Mouse (Mus musculus) lung, embryonic 16.5 days (tissue): ENCODE measurements around the gene Zfp513. TPM values are rescaled to one million over a fixed set of nuclear protein-coding genes. Genes with fewer than 3 reads are reported as not detected.

Experiments used
- ATAC-seq: fragments of 200-750 bp; cut with Nextera tagmentation; 2 replicates; pipeline ENCODE4 v1.8.0; 2017; ENCODE audit warnings: low read depth, mild to moderate bottlenecking, moderate library complexity
- H3K27ac ChIP-seq: fragments of 300-500 bp; sonication (generic); 2 replicates; pipeline ENCODE4 v1.5.1; 2014; ENCODE audit warnings: mild to moderate bottlenecking, control low read depth, low read length
- H3K27me3 ChIP-seq: fragments of 300-500 bp; sonication (generic); 2 replicates; pipeline ENCODE4 v1.6.1; 2014; ENCODE audit warnings: low read depth, low read length, mixed read lengths; ENCODE audit not compliant: control insufficient read depth, insufficient read depth
- H3K36me3 ChIP-seq: fragments of 300-500 bp; sonication (generic); 2 replicates; pipeline ENCODE4 v1.6.1; 2014; ENCODE audit warnings: low read length; ENCODE audit not compliant: control insufficient read depth, insufficient read depth
- H3K4me1 ChIP-seq: fragments of 300-500 bp; sonication (generic); replicated peaks from 2 replicates; pipeline ENCODE4 v1.6.1; 2014; ENCODE audit warnings: low read length, mixed read lengths; ENCODE audit not compliant: control insufficient read depth, insufficient read depth
- H3K4me2 ChIP-seq: fragments of 300-500 bp; sonication (generic); 2 replicates; pipeline ENCODE4 v1.6.1; 2014; ENCODE audit warnings: low read depth, low read length, control low read depth
- H3K4me3 ChIP-seq: fragments of 300-500 bp; sonication (generic); 2 replicates; pipeline ENCODE4 v1.5.1; 2014; ENCODE audit warnings: mild to moderate bottlenecking, low read length, control low read depth
- H3K9ac ChIP-seq: fragments of 300-500 bp; sonication (generic); 2 replicates; pipeline ENCODE4 v1.6.1; 2014; ENCODE audit warnings: low read length, control low read depth
- H3K9me3 ChIP-seq: fragments of 300-500 bp; sonication (generic); 2 replicates; pipeline ENCODE4 v1.6.1; 2016; ENCODE audit warnings: low read length; ENCODE audit not compliant: control insufficient read depth
- WGBS: fragments of 180-500 bp; shearing (Covaris S2); extraction: QIAGEN DNeasy Blood & Tissue Kit; methylation state at CpG from one replicate; pipeline ENCODE4 v1.1.7; 2014; 5-methylcytosine and 5-hydroxymethylcytosine counted together
- polyA plus RNA-seq: library from polyadenylated mRNA; unstranded; fragments of >200 nt; fragmentation: Nextera tagmentation; extraction: Ambion mirVana; gene quantifications from 2 replicates; pipeline ENCODE4 v1.2.1, GENCODE M21; 2015

The Zfp513 gene
- polyA plus RNA-seq, 1 experiment from 2014 or later, result 5.8 TPM

- Histone ChIP-seq H3K4me3 (no peak overlapping the region), H3K4me1 (peaks cover 18% of the 10 kb centered on the region), H3K36me3 (peaks cover 61% of the 10 kb centered on the region), H3K4me2 (no peak overlapping the region), H3K27ac (no peak overlapping the region), H3K9ac (no peak overlapping the region), H3K27me3 (no peaks in the 10 kb centered on the region), H3K9me3 (peaks cover 4% of the 10 kb centered on the region)
- 87% methylated on average over 4 of the region's 4 CpGs for WGBS
- ATAC-seq, result no peak
These were observed 6.4 kb downstream of the Zfp513 start for GRCm38 (mm10) chr5:31195671-31196070.

- Histone ChIP-seq H3K9ac (peak overlapping the region; percentile 93; the same call in 1 of the 2 replicates), H3K27me3 (no peaks in the 10 kb centered on the region), H3K27ac (no peak overlapping the region), H3K4me1 (peaks cover 15% of the 10 kb centered on the region), H3K9me3 (no peaks in the 10 kb centered on the region), H3K4me2 (peak overlapping the region; percentile 89), H3K4me3 (peak overlapping the region; percentile 99), H3K36me3 (peaks cover 62% of the 10 kb centered on the region)
- 88% methylated on average over 16 of the region's 16 CpGs for WGBS
- no peak for ATAC-seq
These were observed 7.3 kb downstream of the Zfp513 start for GRCm38 (mm10) chr5:31194486-31195485.

- Histone ChIP-seq H3K4me2 (peak overlapping the region; percentile 89), H3K9ac (peak overlapping the region; percentile 93), H3K4me1 (peaks cover 15% of the 10 kb centered on the region), H3K27ac (peak overlapping the region; percentile 88), H3K36me3 (peaks cover 59% of the 10 kb centered on the region), H3K27me3 (no peaks in the 10 kb centered on the region), H3K4me3 (peak overlapping the region; percentile 99), H3K9me3 (no peaks in the 10 kb centered on the region)
- ATAC-seq, result no peak
- 8% methylated on average over 25 of the region's 25 CpGs for WGBS
These were observed 8.3 kb downstream of the Zfp513 start for GRCm38 (mm10) chr5:31193631-31194281.

GRCm38 (mm10) chr5:31192939-31193630, 9.0 kb downstream of the Zfp513 start, which contains the start of the genes Snx17 and Eif2b4:
TSS of gene Snx17 (plus strand) at chr5:31193227.
TSS of gene Eif2b4 (minus strand) at chr5:31193430.
- peaks cover 15% of the 10 kb centered on the region for H3K4me1 ChIP-seq
- peaks cover 60% of the 10 kb centered on the region for H3K36me3 ChIP-seq
- ATAC-seq, result peak; percentile 99
- under 1% methylated on average over 48 of the region's 48 CpGs for whole genome bisulfite sequencing
- H3K27ac ChIP-seq, result peak within 1 kb of the TSS; percentile 94
- peak within 1 kb of the TSS; percentile 99 for H3K4me3 ChIP-seq
- H3K27me3 ChIP-seq, result no peaks in the 10 kb centered on the region
- no peaks in the 10 kb centered on the region for H3K9me3 ChIP-seq
- H3K4me2 ChIP-seq, result peak within 1 kb of the TSS; percentile 89
- peak within 1 kb of the TSS; percentile 93 for H3K9ac ChIP-seq

- peak overlapping the region; percentile 94 for H3K27ac ChIP-seq
- peak overlapping the region; percentile 72 for H3K4me2 ChIP-seq
- H3K36me3 ChIP-seq, result peaks cover 60% of the 10 kb centered on the region
- peak overlapping the region; percentile 93 for H3K9ac ChIP-seq
- WGBS, result 10% methylated on average over 42 of the region's 42 CpGs
- no peaks in the 10 kb centered on the region for H3K9me3 ChIP-seq
- peak overlapping the region; percentile 99 for H3K4me3 ChIP-seq
- peak; percentile 62 for ATAC-seq
- H3K4me1 ChIP-seq, result peaks cover 15% of the 10 kb centered on the region
- H3K27me3 ChIP-seq, result no peaks in the 10 kb centered on the region
These were observed 9.8 kb downstream of the Zfp513 start for GRCm38 (mm10) chr5:31192045-31192938.

GRCm38 (mm10) chr5:31190201-31190600, 11.9 kb downstream of the Zfp513 start:
- no peak for ATAC-seq
- 85% methylated on average over 9 of the region's 9 CpGs for WGBS
- Histone ChIP-seq H3K9ac (no peak overlapping the region), H3K9me3 (no peaks in the 10 kb centered on the region), H3K36me3 (peaks cover 44% of the 10 kb centered on the region), H3K4me1 (peaks cover 15% of the 10 kb centered on the region), H3K4me2 (no peak overlapping the region), H3K27me3 (no peaks in the 10 kb centered on the region), H3K4me3 (no peak overlapping the region), H3K27ac (no peak overlapping the region)

GRCm38 (mm10) chr5:31188223-31188840, 13.8 kb downstream of the Zfp513 start:
- H3K27me3 ChIP-seq, result no peaks in the 10 kb centered on the region
- H3K4me3 ChIP-seq, result no peak overlapping the region
- peaks cover 37% of the 10 kb centered on the region for H3K36me3 ChIP-seq
- no peak overlapping the region for H3K9ac ChIP-seq
- H3K4me2 ChIP-seq, result no peak overlapping the region
- 75% methylated on average over 4 of the region's 4 CpGs for WGBS
- no peak for ATAC-seq
- H3K27ac ChIP-seq, result no peak overlapping the region
- H3K9me3 ChIP-seq, result no peaks in the 10 kb centered on the region
- H3K4me1 ChIP-seq, result peaks cover 5% of the 10 kb centered on the region; the same call in 1 of the 2 replicates

GRCm38 (mm10) chr5:31183678-31184077, 18.4 kb downstream of the Zfp513 start:
- H3K4me2 ChIP-seq, result no peak overlapping the region
- peaks cover 19% of the 10 kb centered on the region for H3K36me3 ChIP-seq
- no peak overlapping the region for H3K27ac ChIP-seq
- H3K4me1 ChIP-seq, result peaks cover 3% of the 10 kb centered on the region; the same call in 1 of the 2 replicates
- H3K9ac ChIP-seq, result no peak overlapping the region
- H3K27me3 ChIP-seq, result no peaks in the 10 kb centered on the region
- ATAC-seq, result no peak
- H3K4me3 ChIP-seq, result no peak overlapping the region
- WGBS, result 42% methylated on average over 4 of the region's 4 CpGs
- no peaks in the 10 kb centered on the region for H3K9me3 ChIP-seq
